Mouse (Mus musculus) lung, postnatal 25 days (tissue): ENCODE results near the gene Vmn1r179.
"Not testable (repeated sequence)": the region's sequence is repeated elsewhere in the genome, so short reads cannot be mapped to it uniquely, and the experiment has no call there.

Experiments used
- DNase-seq: peaks from one replicate; pipeline ENCODE4 v3.0.0; 2022; ENCODE audit warnings: low spot score

Vmn1r179 gene

GRCm38 (mm10) chr7:23926678-23927077 lies at the start of gene Vmn1r179:
Vmn1r179 (plus strand) TSS chr7:23926978.
- no peak for DNase-seq

- DNase-seq = no peak
These were observed 35.1 kb upstream of the Vmn1r179 start, which contains the start of gene Vmn1r178 for GRCm38 (mm10) chr7:23891709-23892108. Vmn1r178 (plus strand) TSS chr7:23892009.

GRCm38 (mm10) chr7:23950332-23950731 lies 23.6 kb downstream of the Vmn1r179 start, which contains the start of gene Vmn1r180:
Vmn1r180 (plus strand) TSS chr7:23950632.
- DNase-seq = no peak

GRCm38 (mm10) chr7:23968044-23968443 lies 41.3 kb downstream of the Vmn1r179 start:
- not testable (repeated sequence) for DNase-seq

- not testable (repeated sequence) for DNase-seq
These were observed 47.5 kb downstream of the Vmn1r179 start, which contains the start of gene Vmn1r181 for GRCm38 (mm10) chr7:23974315-23974714. Vmn1r181 (plus strand) TSS chr7:23974615.
